ENCODE assay signal across 15 mouse cellular contexts in genomic region chr6:54371874-54372273, GRCm38 (mm10). TPM values are rescaled to one million over a fixed set of nuclear protein-coding genes. Genes with fewer than 3 reads are reported as not detected.
"Had no signal": no experiment of that assay in that cellular context is flagged by ENCODE, and none has a peak within 500 bp of the region (broad histone marks: within the 10 kb centered on the region; RNA-seq: fewer than 3 reads in every experiment).

No protein-coding gene starts in this region.

- H3K36me3 ChIP-seq: limb, embryonic 12.5 days; liver, embryonic 13.5 days; lung, embryonic 15.5 days; midbrain, embryonic 13.5 days; neural tube, embryonic 15.5 days had no signal

- H3K4me2 ChIP-seq: limb, embryonic 12.5 days; liver, embryonic 13.5 days; lung, embryonic 15.5 days; midbrain, embryonic 13.5 days; neural tube, embryonic 15.5 days had no signal

- H3K9me3 ChIP-seq: limb, embryonic 12.5 days; liver, embryonic 13.5 days; lung, embryonic 15.5 days; midbrain, embryonic 13.5 days; neural tube, embryonic 15.5 days had no signal

- H3K4me3 ChIP-seq: limb, embryonic 12.5 days; liver, embryonic 13.5 days; lung, embryonic 15.5 days; midbrain, embryonic 13.5 days; myocyte; neural tube, embryonic 15.5 days had no signal

- DNase-seq: kidney, postnatal 25 days; liver; liver, embryonic 13.5 days; liver, postnatal 0 days; lung, postnatal 14 days; retina, postnatal 1 day; right cerebral cortex, postnatal 4 days; spleen, adult 18-20 months; thymus, postnatal 4 days had no signal

- H3K27me3 ChIP-seq: limb, embryonic 12.5 days; liver, embryonic 13.5 days; lung, embryonic 15.5 days; neural tube, embryonic 15.5 days had no signal

- H3K27ac ChIP-seq: limb, embryonic 12.5 days; liver, embryonic 13.5 days; lung, embryonic 15.5 days; midbrain, embryonic 13.5 days; neural tube, embryonic 15.5 days had no signal

- ATAC-seq: liver, postnatal 0 days; midbrain, embryonic 13.5 days had no signal

- H3K4me1 ChIP-seq: liver, embryonic 13.5 days; lung, embryonic 15.5 days had no signal

- H3K9ac ChIP-seq: limb, embryonic 12.5 days; liver, embryonic 13.5 days; liver, postnatal 0 days; lung, embryonic 15.5 days; midbrain, embryonic 13.5 days; neural tube, embryonic 15.5 days had no signal

RNA-seq across cellular contexts. Expression of gene Wipf3, which starts 57.5 kb away (rescaled TPM):
- total RNA-seq: megakaryocyte-erythroid progenitor cell, adult 5-6 weeks had no signal
